ENCODE assay signal across 10 mouse cellular contexts in genomic region chr2:164531169-164531568, GRCm38 (mm10). TPM values are rescaled to one million over a fixed set of nuclear protein-coding genes. Genes with fewer than 3 reads are reported as not detected.
DNase-seq lines count a peak whose midpoint lies in the region; ATAC-seq and TF ChIP-seq lines count a peak whose summit lies in the region.
"Had no signal": no experiment of that assay in that cellular context is flagged by ENCODE, and none has a peak within 500 bp of the region (broad histone marks: within the 10 kb centered on the region; RNA-seq: fewer than 3 reads in every experiment).

No protein-coding gene starts in this region.

- H3K4me1 ChIP-seq in liver, adult 2 months (ENCODE audit: control insufficient read depth, insufficient read depth, low read length): no peaks in the 10 kb centered on the region
- H3K4me1 ChIP-seq in liver, embryonic 12.5 days: no peaks in the 10 kb centered on the region
- peaks cover 8% of the 10 kb centered on the region for H3K4me1 ChIP-seq in thymus, adult 2 months (replicated peaks; ENCODE audit: control insufficient read depth, insufficient read depth, low read length)
- H3K4me1 ChIP-seq: embryonic facial prominence, embryonic 15.5 days; stomach, embryonic 15.5 days had no signal

- DNase-seq in liver, adult 2 months (ENCODE audit: extremely low read depth, low read depth, low spot score): peak; percentile 36
- DNase-seq in c-Kit-negative CD71-positive TER-119-positive erythroid progenitor cells, embryonic 14.5 days (ENCODE audit: low read depth, low spot score): peak; percentile 30
- peak; percentile 81 for DNase-seq in kidney, adult 18-20 months
- DNase-seq in left cerebral cortex, postnatal 4 days: peak; percentile 77
- DNase-seq in thymus, adult 2 months: peak; percentile 74

- no peak overlapping the region for H3K27ac ChIP-seq in liver, adult 2 months (replicated peaks; ENCODE audit: insufficient read depth, low read depth, low read length)
- no peak overlapping the region for H3K27ac ChIP-seq in liver, embryonic 12.5 days
- no peak overlapping the region for H3K27ac ChIP-seq in thymus, adult 2 months (ENCODE audit: control insufficient read depth, insufficient read depth, low read length)
- H3K27ac ChIP-seq: embryonic facial prominence, embryonic 15.5 days; stomach, embryonic 15.5 days had no signal

- H3K9ac ChIP-seq in liver, adult 2 months (ENCODE audit: low read depth, low read length): no peak overlapping the region
- no peak overlapping the region for H3K9ac ChIP-seq in liver, embryonic 12.5 days
- H3K9ac ChIP-seq: embryonic facial prominence, embryonic 15.5 days; stomach, embryonic 15.5 days had no signal

- no peak overlapping the region for H3K4me3 ChIP-seq in liver, adult 2 months (ENCODE audit: insufficient read depth, low read depth, low read length)
- H3K4me3 ChIP-seq in liver, embryonic 12.5 days: no peak overlapping the region
- no peak overlapping the region for H3K4me3 ChIP-seq in thymus, adult 2 months (ENCODE audit: control insufficient read depth, insufficient read depth, low read length)
- H3K4me3 ChIP-seq: embryonic facial prominence, embryonic 15.5 days; stomach, embryonic 15.5 days had no signal

- no peak for ATAC-seq in liver, embryonic 12.5 days
- ATAC-seq in frontal cortex, adult (ENCODE audit: low TSS enrichment): peak; percentile 67
- ATAC-seq in neutrophil, adult 5-6 weeks (ENCODE audit: extremely low read depth, insufficient number of reproducible peaks, low FRiP score, poor library complexity, severe bottlenecking): peak; percentile 81

- peak; percentile 64; the same call in 1 of the 2 replicates for TF ChIP-seq CTCF in liver, adult 2 months (IDR thresholded peaks at IDR 0.05; ENCODE audit: low read depth, low read length)
- no peak for TF ChIP-seq CTCF in thymus, adult 2 months (IDR thresholded peaks at IDR 0.05; ENCODE audit: borderline replicate concordance, control insufficient read depth, extremely low read depth, insufficient read depth, low read length, poor library complexity)

- H3K36me3 ChIP-seq in liver, adult 2 months (ENCODE audit: control insufficient read depth, insufficient read depth, low read length): no peaks in the 10 kb centered on the region
- no peaks in the 10 kb centered on the region for H3K36me3 ChIP-seq in liver, embryonic 12.5 days
- H3K36me3 ChIP-seq in thymus, adult 2 months (ENCODE audit: control insufficient read depth, insufficient read depth, low read length): no peaks in the 10 kb centered on the region
- H3K36me3 ChIP-seq: embryonic facial prominence, embryonic 15.5 days; stomach, embryonic 15.5 days had no signal

- TF ChIP-seq POLR2A in liver, adult 2 months (IDR thresholded peaks at IDR 0.05; ENCODE audit: extremely low read depth, insufficient read depth, low read length): no peak
- TF ChIP-seq POLR2A in thymus, adult 2 months (IDR thresholded peaks at IDR 0.05; ENCODE audit: control insufficient read depth, extremely low read depth, insufficient read depth, low read length, poor library complexity): no peak

- H3K27me3 ChIP-seq in liver, adult 2 months (ENCODE audit: control insufficient read depth, insufficient read depth, low read length): no peaks in the 10 kb centered on the region
- H3K27me3 ChIP-seq in liver, embryonic 12.5 days (replicated peaks): no peaks in the 10 kb centered on the region
- H3K27me3 ChIP-seq in thymus, adult 2 months (ENCODE audit: control insufficient read depth, insufficient read depth, low read length): no peaks in the 10 kb centered on the region
- H3K27me3 ChIP-seq: embryonic facial prominence, embryonic 15.5 days; stomach, embryonic 15.5 days had no signal

- no peak overlapping the region for H3K4me2 ChIP-seq in liver, embryonic 12.5 days
- H3K4me2 ChIP-seq: embryonic facial prominence, embryonic 15.5 days; stomach, embryonic 15.5 days had no signal

- peaks cover 4% of the 10 kb centered on the region; the same call in 1 of the 2 replicates for H3K9me3 ChIP-seq in liver, embryonic 12.5 days (replicated peaks)
- H3K9me3 ChIP-seq: embryonic facial prominence, embryonic 15.5 days; stomach, embryonic 15.5 days had no signal

- H3K79me2 ChIP-seq in liver, adult 2 months (ENCODE audit: control insufficient read depth, insufficient read depth, low read length): no peaks in the 10 kb centered on the region

- WGBS in liver, adult 2 months: 6% methylated on average over 3 of the region's 3 CpGs
- 1% methylated on average over 3 of the region's 3 CpGs for WGBS in liver, embryonic 12.5 days (ENCODE audit: insufficient replicate concordance)
- 4% methylated on average over 3 of the region's 3 CpGs for WGBS in thymus, adult 2 months

- intact Hi-C loops in left cerebral cortex, postnatal 4 days (cut with DNase I): loop anchor here (10.0 kb wide), 1 partner anchor 116 kb away; no protein-coding TSS in a partner anchor

RNA-seq across cellular contexts. Expression of gene Wfdc2, which starts 31.0 kb away (rescaled TPM):
- 4.6 and 8.5 TPM in 2 replicates for total RNA-seq in liver, adult 2 months (2014; rRNA removed)
- 9.9 and 18.9 TPM in 2 replicates for polyA plus RNA-seq in liver, adult 2 months (2012; rRNA removed)
- polyA plus RNA-seq in liver, embryonic 12.5 days (2016; fragmentation: Nextera tagmentation; extraction: Ambion mirVana): 2.1 and 3.2 TPM in 2 replicates
- total RNA-seq in left cerebral cortex, postnatal 4 days (2021): 1 to 10 TPM in 1 of 2 experiments, not detected in 1; 2.1 TPM
- total RNA-seq in neutrophil, adult 5-6 weeks (2017): not detected in 2 replicates
- polyA plus RNA-seq in thymus, adult 2 months (2012; rRNA removed): 20.5 and 28.7 TPM in 2 replicates

RNA-seq across cellular contexts. Expression of gene Pigt, which starts 33.8 kb away (rescaled TPM):
- 7.5 and 14.2 TPM in 2 replicates for total RNA-seq in liver, adult 2 months (2014; rRNA removed)
- 56.7 and 63.7 TPM in 2 replicates for polyA plus RNA-seq in liver, adult 2 months (2012; rRNA removed)
- 29.7 and 30.3 TPM in 2 replicates for polyA plus RNA-seq in liver, embryonic 12.5 days (2016; fragmentation: Nextera tagmentation; extraction: Ambion mirVana)
- 100 to 1,000 TPM; 109 to 113 TPM for total RNA-seq in left cerebral cortex, postnatal 4 days (2021)
- total RNA-seq in neutrophil, adult 5-6 weeks (2017): 26.2 and 29.7 TPM in 2 replicates
- polyA plus RNA-seq in thymus, adult 2 months (2012; rRNA removed): 146 and 202 TPM in 2 replicates

RNA-seq across cellular contexts. Expression of gene Spint3, which starts 42.1 kb away (rescaled TPM):
- total RNA-seq in liver, adult 2 months (2014; rRNA removed): not detected in 2 replicates
- polyA plus RNA-seq in liver, adult 2 months (2012; rRNA removed): not detected in 2 replicates
- polyA plus RNA-seq in liver, embryonic 12.5 days (2016; fragmentation: Nextera tagmentation; extraction: Ambion mirVana): not detected in 2 replicates
- total RNA-seq in left cerebral cortex, postnatal 4 days (2021): not detected
- not detected in 2 replicates for total RNA-seq in neutrophil, adult 5-6 weeks (2017)
- polyA plus RNA-seq in thymus, adult 2 months (2012; rRNA removed): not detected in 2 replicates
- polyA plus RNA-seq: embryonic facial prominence, embryonic 15.5 days; stomach, embryonic 15.5 days had no signal

RNA-seq across cellular contexts. Expression of gene Dbndd2, which starts 45.3 kb away (rescaled TPM):
- total RNA-seq in liver, adult 2 months (2014; rRNA removed): 8.1 and 10.1 TPM in 2 replicates
- 7.6 and 9.5 TPM in 2 replicates for polyA plus RNA-seq in liver, adult 2 months (2012; rRNA removed)
- polyA plus RNA-seq in liver, embryonic 12.5 days (2016; fragmentation: Nextera tagmentation; extraction: Ambion mirVana): 0.94 and 1.7 TPM in 2 replicates
- 10 to 100 TPM; 32.6 to 33.5 TPM for total RNA-seq in left cerebral cortex, postnatal 4 days (2021)
- total RNA-seq in neutrophil, adult 5-6 weeks (2017): 1.3 and 2.3 TPM in 2 replicates
- polyA plus RNA-seq in thymus, adult 2 months (2012; rRNA removed): 19.6 and 24.8 TPM in 2 replicates

RNA-seq across cellular contexts. Expression of gene Wfdc6a, which starts 54.1 kb away (rescaled TPM):
- not detected in 2 replicates for total RNA-seq in liver, adult 2 months (2014; rRNA removed)
- polyA plus RNA-seq in liver, adult 2 months (2012; rRNA removed): 0.11 TPM in 1 of 2 replicates, not detected in the other
- 0.26 TPM in 1 of 2 replicates, not detected in the other for polyA plus RNA-seq in liver, embryonic 12.5 days (2016; fragmentation: Nextera tagmentation; extraction: Ambion mirVana)
- total RNA-seq in left cerebral cortex, postnatal 4 days (2021): not detected
- total RNA-seq in neutrophil, adult 5-6 weeks (2017): not detected in 2 replicates
- polyA plus RNA-seq in thymus, adult 2 months (2012; rRNA removed): not detected in 2 replicates

Comparison
In these comparisons a context has a peak if more than half of its experiments do, and no peak if none do; other contexts are left out.
1. DNase-seq: peak in every context shown above with its lines; median percentile 81 in kidney, adult 18-20 months; 77 in left cerebral cortex, postnatal 4 days; 74 in thymus, adult 2 months; 36 in liver, adult 2 months; 30 in c-Kit-negative CD71-positive TER-119-positive erythroid progenitor cells, embryonic 14.5 days.